Mouse (Mus musculus) thymus, adult 2 months (tissue): ENCODE data around the gene Igfbpl1.

Experiments
- CTCF ChIP-seq: fragments of 200-500 bp; IDR thresholded peaks from 2 replicates; pipeline ENCODE4 v1.5.1; 2012; ENCODE audit warnings: mild to moderate bottlenecking, control low read depth, low read length, moderate library complexity, borderline replicate concordance; ENCODE audit not compliant: control insufficient read depth, poor library complexity, insufficient read depth; ENCODE audit errors: extremely low read depth
- POLR2A ChIP-seq: fragments of 200-500 bp; IDR thresholded peaks from 2 replicates; pipeline ENCODE4 v1.6.1; 2012; ENCODE audit warnings: mild to moderate bottlenecking, low read length, control low read depth, moderate library complexity; ENCODE audit not compliant: control insufficient read depth, poor library complexity, insufficient read depth; ENCODE audit errors: extremely low read depth

DNA sequence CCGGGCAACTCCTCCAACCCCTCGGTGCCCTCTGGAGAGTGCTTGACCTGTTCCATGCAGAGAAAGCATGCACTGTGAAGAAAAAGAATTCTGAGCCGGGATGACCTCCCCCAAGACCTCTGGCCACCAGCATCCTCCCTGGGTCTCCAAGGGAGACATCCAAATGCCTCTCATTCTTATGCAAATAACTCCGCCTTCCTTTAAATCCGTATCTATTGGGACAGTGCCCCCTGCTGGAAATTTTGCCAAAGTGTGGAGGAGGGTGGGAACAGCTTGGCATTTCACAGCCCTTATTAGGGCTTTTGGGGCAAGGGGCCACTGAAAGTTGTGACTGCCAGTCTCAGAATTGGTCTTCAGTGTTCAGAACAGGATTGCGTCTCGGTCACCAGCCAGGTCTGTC lies 11.2 kb downstream of the Igfbpl1 start:
- TF ChIP-seq CTCF (no peak), POLR2A (no peak)
